Mouse (Mus musculus) myocyte (in vitro differentiated cells): ENCODE data around the gene Nrp1. TPM values are rescaled to one million over a fixed set of nuclear protein-coding genes. Genes with fewer than 3 reads are reported as not detected.

Experiments used
- H3K27me3 ChIP-seq: one replicate; pipeline ENCODE4 v1.6.1; 2011; ENCODE audit not compliant: control insufficient read depth, insufficient read depth, insufficient read length
- H3K36me3 ChIP-seq: one replicate; pipeline ENCODE4 v1.6.1; 2011; ENCODE audit not compliant: control insufficient read depth, insufficient read depth
- H3K4me2 ChIP-seq: one replicate; pipeline ENCODE4 v1.6.1; 2011; ENCODE audit warnings: low read depth, control low read depth
- H3K4me3 ChIP-seq: one replicate; pipeline ENCODE4 v1.5.1; 2011; ENCODE audit warnings: mild to moderate bottlenecking, control low read depth, moderate library complexity
- H3K79me2 ChIP-seq: one replicate; pipeline ENCODE4 v1.6.1; 2011; ENCODE audit not compliant: control insufficient read depth, insufficient read depth
- H3ac ChIP-seq: one replicate; pipeline ENCODE4 v1.6.1; 2011; ENCODE audit not compliant: control insufficient read depth, insufficient read length
- CEBPB ChIP-seq: IDR thresholded peaks from 2 replicates; pipeline ENCODE4 v1.6.1; 2011; ENCODE audit warnings: mild to moderate bottlenecking, moderate library complexity; ENCODE audit not compliant: poor library complexity, insufficient read depth, severe bottlenecking
- E2F4 ChIP-seq: IDR thresholded peaks from one replicate; pipeline ENCODE4 v1.6.1; 2011; ENCODE audit warnings: mild to moderate bottlenecking, control low read depth, moderate library complexity; ENCODE audit not compliant: insufficient read depth
- MAX ChIP-seq: IDR thresholded peaks from one replicate; pipeline ENCODE4 v1.6.1; 2011; ENCODE audit warnings: low read depth, mild to moderate bottlenecking, control low read depth
- MYOD1 ChIP-seq, 3 experiments: IDR thresholded peaks; one replicate each; pipeline ENCODE4 v1.6.1; 2011; ENCODE audit warnings: control low read depth in 2 of 3, low read depth in 2 of 3, mild to moderate bottlenecking in 2 of 3, moderate library complexity in 1 of 3; ENCODE audit not compliant: insufficient read length in 2 of 3, control insufficient read depth in 1 of 3
- MYOG ChIP-seq, 3 experiments: IDR thresholded peaks; one replicate each; pipeline ENCODE4 v1.6.1; 2011; ENCODE audit warnings: control low read depth in 2 of 3, low read depth in 2 of 3, mild to moderate bottlenecking in 2 of 3; ENCODE audit not compliant: insufficient read length in 2 of 3, control insufficient read depth in 1 of 3, insufficient read depth in 1 of 3
- POLR2A ChIP-seq: IDR thresholded peaks from one replicate; pipeline ENCODE4 v1.6.1; 2011; ENCODE audit warnings: low read depth, mild to moderate bottlenecking, control low read depth, moderate library complexity; ENCODE audit not compliant: insufficient read length
- POLR2AphosphoS2 ChIP-seq: IDR thresholded peaks from one replicate; pipeline ENCODE4 v1.6.1; 2011; ENCODE audit warnings: low read depth, control low read depth; ENCODE audit not compliant: insufficient read length
- REST ChIP-seq: IDR thresholded peaks from one replicate; pipeline ENCODE4 v1.6.1; 2011; ENCODE audit warnings: mild to moderate bottlenecking, control low read depth, moderate library complexity; ENCODE audit not compliant: insufficient read depth, insufficient read length
- SRF ChIP-seq: IDR thresholded peaks from one replicate; pipeline ENCODE4 v1.6.1; 2011; ENCODE audit warnings: low read depth; ENCODE audit not compliant: control insufficient read depth, insufficient read length
- TCF12 ChIP-seq: IDR thresholded peaks from one replicate; pipeline ENCODE4 v1.6.1; 2011; ENCODE audit warnings: mild to moderate bottlenecking, control low read depth; ENCODE audit not compliant: poor library complexity, insufficient read depth, severe bottlenecking
- TCF3 ChIP-seq: IDR thresholded peaks from one replicate; pipeline ENCODE4 v1.6.1; 2011; ENCODE audit warnings: low read depth, control low read depth; ENCODE audit not compliant: insufficient read length
- USF1 ChIP-seq: IDR thresholded peaks from one replicate; pipeline ENCODE4 v1.6.1; 2011; ENCODE audit warnings: low read depth, mild to moderate bottlenecking, control low read depth, moderate library complexity
- polyA plus RNA-seq: library from polyadenylated mRNA; unstranded; fragments of >200 nt; fragmentation: generic; extraction: Trizol; gene quantifications from one replicate; pipeline ENCODE4 v1.2.1, GENCODE M21; 2012; ENCODE audit warnings: missing spikeins

Nrp1 gene
- polyA plus RNA-seq, 1 experiment: 12.7 TPM

DNA sequence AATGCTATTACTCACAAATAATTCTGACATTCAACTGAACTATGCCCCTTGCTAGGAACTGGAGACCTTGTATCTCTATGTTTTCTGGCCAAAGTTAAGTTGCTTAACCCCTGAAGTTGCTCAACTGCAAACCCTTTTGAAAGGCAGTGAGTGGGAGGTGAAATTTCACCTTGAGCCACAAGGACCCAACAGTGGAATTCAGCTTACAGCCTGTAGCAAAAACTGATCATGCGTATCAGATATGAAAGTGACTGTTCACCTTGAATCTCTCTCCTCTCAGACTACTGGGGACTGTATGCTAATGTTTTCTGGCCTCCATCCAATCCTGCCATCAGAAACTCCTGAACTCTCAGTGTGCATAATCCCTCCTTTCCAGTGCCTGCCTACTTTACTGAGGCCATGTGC, 126.3 kb downstream of the Nrp1 start:
- no peak overlapping the region for H3K4me2 ChIP-seq

DNA sequence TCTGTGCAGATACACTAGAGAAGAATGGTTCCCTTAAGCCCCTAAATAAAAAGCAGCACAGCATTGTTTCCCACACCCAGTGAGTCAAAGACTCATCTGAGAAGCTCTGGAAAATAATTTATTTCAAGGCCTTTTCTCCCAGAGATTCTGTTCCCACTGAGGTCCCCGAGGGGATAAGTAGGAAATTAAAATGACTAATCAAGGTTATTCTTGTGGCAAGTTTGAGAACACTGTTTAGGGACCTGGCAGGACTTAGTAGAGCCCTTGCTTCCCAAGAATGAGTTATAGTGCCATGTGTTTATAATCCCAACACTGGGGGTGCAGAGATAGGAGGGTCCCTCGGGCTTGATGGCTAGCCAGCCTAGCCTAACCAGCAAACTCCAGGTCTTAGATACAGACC, 127.6 kb downstream of the Nrp1 start:
- Histone ChIP-seq H3K4me2 (no peak overlapping the region), H3K36me3 (peaks cover 18% of the 10 kb centered on the region)
- TF ChIP-seq E2F4 (no peak), POLR2A (no peak), CEBPB (no peak), TCF3 (no peak), USF1 (no peak), POLR2AphosphoS2 (no peak), MYOD1 (IDR thresholded peaks at IDR 0.05; ENCODE audit: control insufficient read depth in 1 of 3, insufficient read length in 2 of 3, low read depth in 2 of 3) (no peak), MYOG (IDR thresholded peaks at IDR 0.05; ENCODE audit: control insufficient read depth in 1 of 3, insufficient read depth in 1 of 3, insufficient read length in 2 of 3, low read depth in 2 of 3) (no peak), TCF12 (no peak), SRF (no peak), REST (no peak), MAX (no peak)

More for the DNA sequence above, 126.3 kb downstream of the Nrp1 start:
- TF ChIP-seq REST (no peak), TCF12 (no peak), MYOG (IDR thresholded peaks at IDR 0.05; ENCODE audit: control insufficient read depth in 1 of 3, insufficient read depth in 1 of 3, insufficient read length in 2 of 3, low read depth in 2 of 3) (no peak), MAX (no peak), POLR2AphosphoS2 (no peak), TCF3 (no peak), POLR2A (no peak), MYOD1 (IDR thresholded peaks at IDR 0.05; ENCODE audit: control insufficient read depth in 1 of 3, insufficient read length in 2 of 3, low read depth in 2 of 3) (no peak), USF1 (no peak), CEBPB (no peak), SRF (no peak), E2F4 (no peak)
- Histone ChIP-seq H3K27me3 (no peaks in the 10 kb centered on the region), H3ac (no peak overlapping the region), H3K36me3 (peaks cover 18% of the 10 kb centered on the region), H3K4me3 (no peak overlapping the region), H3K79me2 (no peaks in the 10 kb centered on the region)

DNA sequence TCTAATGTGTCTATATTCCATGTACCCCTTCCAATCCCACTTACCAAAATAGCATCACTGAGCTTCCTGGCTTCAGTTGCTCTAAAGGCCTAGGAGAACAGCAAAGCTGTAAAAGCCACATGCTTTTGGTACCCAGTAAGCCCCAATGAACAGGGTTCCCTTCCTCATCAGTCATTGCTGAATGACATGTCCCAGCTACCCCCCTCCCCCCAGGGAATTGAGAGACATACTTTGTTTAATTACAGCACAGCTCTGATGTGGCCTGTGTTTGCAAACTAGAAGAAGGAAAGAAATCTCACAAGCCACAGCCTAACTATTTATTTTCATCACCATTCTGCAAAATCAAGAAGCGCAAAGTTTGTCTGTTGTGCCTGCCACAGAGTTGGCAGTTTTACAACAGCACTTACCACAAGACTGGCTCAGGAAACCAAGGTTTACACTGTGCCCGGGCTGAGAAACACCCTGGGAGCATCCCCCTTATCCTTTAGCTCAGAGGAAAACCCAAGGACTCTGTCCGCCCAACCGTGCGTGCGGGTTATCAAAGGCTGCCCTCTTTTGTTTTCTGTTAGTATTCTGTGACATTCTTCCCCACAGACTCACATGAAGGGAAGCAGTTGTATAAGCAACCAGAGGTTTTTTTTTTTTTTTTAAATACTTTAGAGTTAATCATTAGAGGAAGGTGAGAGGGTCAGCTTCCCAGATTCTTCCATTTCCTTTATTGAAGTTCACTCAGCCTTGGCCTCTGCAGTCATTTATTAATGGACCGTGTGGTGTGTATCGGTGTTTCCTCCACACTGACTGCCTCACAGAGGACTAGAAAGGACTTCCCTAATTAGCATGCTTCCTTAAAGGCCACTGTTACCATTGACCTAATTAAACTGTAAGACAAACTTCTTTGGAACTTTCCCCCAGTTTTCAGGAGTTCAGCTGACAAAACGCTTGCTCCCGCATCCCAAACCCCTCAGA, 129.8 kb downstream of the Nrp1 start:
- H3K27me3 ChIP-seq: no peaks in the 10 kb centered on the region
- peaks cover 9% of the 10 kb centered on the region for H3K36me3 ChIP-seq
- no peak overlapping the region for H3K4me2 ChIP-seq
- H3K79me2 ChIP-seq: no peaks in the 10 kb centered on the region
- no peak overlapping the region for H3ac ChIP-seq
- H3K4me3 ChIP-seq: no peak overlapping the region
- TF ChIP-seq TCF12 (no peak), SRF (no peak), POLR2AphosphoS2 (no peak), POLR2A (no peak), E2F4 (no peak), MAX (no peak), MYOG (IDR thresholded peaks at IDR 0.05; ENCODE audit: control insufficient read depth in 1 of 3, insufficient read depth in 1 of 3, insufficient read length in 2 of 3, low read depth in 2 of 3) (no peak), USF1 (no peak), CEBPB (no peak), REST (no peak), TCF3 (no peak), MYOD1 (IDR thresholded peaks at IDR 0.05; ENCODE audit: control insufficient read depth in 1 of 3, insufficient read length in 2 of 3, low read depth in 2 of 3) (no peak)

More for the DNA sequence above, 127.6 kb downstream of the Nrp1 start:
- Histone ChIP-seq H3K79me2 (no peaks in the 10 kb centered on the region), H3K27me3 (no peaks in the 10 kb centered on the region), H3ac (no peak overlapping the region), H3K4me3 (no peak overlapping the region)

DNA sequence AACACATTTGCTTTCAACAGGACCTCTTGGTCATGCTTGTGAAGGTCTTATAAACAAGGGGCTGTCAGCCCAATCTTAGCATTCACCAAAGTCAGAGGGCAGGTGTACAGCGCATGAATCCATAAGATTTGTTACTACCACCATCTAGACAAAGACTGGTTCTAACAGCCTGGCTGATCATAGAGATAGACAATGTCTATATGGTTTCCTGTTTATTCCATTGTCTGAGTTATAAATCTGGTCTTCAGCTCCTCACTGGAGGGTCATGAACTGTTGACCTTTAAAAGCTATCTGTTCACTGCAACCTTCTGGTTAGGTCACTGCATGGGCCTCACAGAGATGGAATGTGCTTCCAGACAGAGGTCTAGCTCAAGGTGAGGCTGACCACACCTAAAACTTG, 130.9 kb downstream of the Nrp1 start:
- Histone ChIP-seq H3ac (no peak overlapping the region), H3K4me3 (no peak overlapping the region), H3K4me2 (no peak overlapping the region), H3K36me3 (peaks cover 19% of the 10 kb centered on the region), H3K27me3 (no peaks in the 10 kb centered on the region), H3K79me2 (no peaks in the 10 kb centered on the region)
- TF ChIP-seq POLR2A: no peak
- TF ChIP-seq POLR2AphosphoS2: no peak
- TF ChIP-seq TCF12: no peak
- TF ChIP-seq TCF3: no peak
- no peak for TF ChIP-seq CEBPB
